Mouse (Mus musculus): ENCODE results near the gene Map2k5. TPM values are rescaled to one million over a fixed set of nuclear protein-coding genes. Genes with fewer than 3 reads are reported as not detected.

Map2k5 gene
- total RNA-seq, 2 experiments from 2014 or later: 35.3 to 36.2 TPM

DNA sequence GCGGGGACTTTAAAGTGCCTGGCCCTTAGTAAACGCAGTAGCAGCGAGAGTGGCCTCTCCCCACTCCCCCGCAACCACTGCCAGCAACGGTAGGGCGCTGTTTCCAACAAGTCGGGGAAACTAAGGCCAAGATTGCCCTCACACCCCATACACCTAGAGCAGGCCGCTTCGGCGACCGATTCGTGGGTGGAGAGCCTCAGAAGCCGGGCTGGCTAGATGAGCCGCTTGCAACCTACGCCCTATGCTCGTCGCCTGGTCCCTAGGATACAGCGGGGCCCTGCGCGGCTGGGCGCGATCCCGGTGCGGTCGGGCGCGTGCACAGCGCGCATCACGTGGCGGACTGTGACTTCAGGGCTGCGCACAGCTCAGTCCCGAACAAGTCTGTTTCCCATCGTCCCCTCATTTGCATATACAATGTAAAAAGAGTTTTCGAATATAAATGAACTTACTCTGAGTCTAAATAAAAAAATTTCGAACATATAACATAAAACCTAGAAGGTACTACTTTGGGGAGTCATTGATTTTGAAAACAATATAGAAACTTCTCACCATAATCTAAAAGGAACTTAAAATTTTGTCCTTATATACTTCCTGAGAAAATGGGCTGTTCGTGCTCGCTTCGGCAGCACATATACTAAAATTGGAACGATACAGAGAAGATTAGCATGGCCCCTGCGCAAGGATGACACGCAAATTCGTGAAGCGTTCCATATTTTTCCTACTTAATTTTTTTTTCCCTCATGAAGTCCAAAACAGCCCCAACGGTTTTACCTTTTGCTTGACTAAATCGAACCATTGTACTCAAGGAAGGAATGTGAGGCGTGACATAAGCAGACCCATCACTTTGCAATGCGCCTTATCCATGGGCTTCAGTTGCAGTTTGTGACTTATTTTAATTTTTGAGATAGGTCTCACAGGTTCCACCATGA lies 244.8 kb downstream of the Map2k5 start:
- peak; percentile 93 to 95 for DNase-seq (ENCODE audit: low spot score in 2 of 2)

DNA sequence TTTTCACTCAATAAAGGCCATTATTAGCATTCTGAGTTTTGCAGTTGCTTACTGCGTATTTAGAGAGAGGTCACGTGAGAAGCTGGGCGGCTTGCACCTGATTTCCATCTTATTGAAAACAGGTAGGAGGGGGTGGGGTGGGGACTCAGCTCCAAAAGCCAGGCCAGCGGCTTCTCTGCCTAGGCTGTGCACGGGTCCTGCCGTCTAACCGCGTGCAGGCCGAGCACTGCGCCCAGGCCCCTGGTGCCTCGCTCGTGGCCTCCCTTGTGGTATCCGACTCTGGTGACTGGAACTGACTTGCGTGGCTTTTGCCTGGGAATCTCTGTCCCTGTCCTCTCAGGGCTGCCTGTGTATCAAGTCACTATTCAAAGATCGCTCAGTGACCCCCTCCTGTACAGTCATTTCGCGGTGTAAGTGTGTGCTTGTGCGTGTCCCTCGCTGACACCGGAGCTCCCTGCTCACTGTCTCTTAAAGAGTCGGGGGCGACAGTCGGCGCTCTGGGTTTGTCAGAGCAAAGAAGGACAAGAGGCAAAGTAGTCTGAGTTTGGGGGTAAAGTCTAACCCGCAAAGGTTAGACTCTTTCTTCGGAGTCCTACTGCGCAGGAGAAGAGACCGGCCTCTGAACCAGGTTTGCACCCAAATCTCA lies 245.6 kb downstream of the Map2k5 start:
- DNase-seq (ENCODE audit: low spot score in 2 of 2): peak in 1 of 2 experiments; percentile 37

DNA sequence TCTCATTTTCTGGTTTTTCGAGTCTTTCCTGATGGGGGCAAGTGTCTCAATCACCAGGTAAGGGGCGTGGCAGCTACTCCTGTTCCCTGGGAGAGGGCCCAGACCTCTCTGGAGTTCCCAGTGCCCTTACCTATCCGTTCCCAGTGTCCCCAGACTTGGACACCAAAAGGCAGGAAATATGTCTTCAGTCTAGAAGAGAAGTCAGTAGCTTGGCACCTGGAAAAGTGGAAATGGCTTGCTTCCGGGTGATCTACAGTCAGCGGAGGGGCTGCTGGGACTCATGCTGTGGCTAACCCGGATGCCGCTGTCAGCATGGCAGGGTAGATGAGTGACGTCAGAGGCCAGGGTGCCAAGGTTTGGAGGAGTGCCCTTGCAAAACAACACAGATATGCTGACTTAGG lies 248.1 kb downstream of the Map2k5 start:
- no peak for DNase-seq (ENCODE audit: low spot score in 2 of 2)

DNA sequence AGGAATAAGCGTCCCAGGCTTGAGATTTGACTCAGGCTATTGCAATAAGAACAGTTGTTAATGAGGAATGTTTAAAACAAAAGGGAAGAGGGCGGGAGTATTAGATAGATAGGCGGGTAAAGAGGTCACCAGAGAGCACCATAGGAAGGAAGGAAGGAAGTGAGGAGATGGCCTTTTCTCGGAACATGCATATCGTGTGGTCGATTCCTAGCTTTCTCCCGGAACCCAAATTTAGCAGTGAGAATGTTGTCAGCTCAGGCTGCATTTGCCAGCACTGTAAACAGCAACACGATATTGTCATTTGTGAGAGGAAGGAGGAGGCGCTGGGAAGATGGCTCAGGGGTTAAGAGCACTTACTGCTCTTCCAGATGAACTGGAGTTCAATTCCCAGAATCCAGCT lies 253.2 kb downstream of the Map2k5 start:
- no peak for DNase-seq (ENCODE audit: low spot score in 2 of 2)

DNA sequence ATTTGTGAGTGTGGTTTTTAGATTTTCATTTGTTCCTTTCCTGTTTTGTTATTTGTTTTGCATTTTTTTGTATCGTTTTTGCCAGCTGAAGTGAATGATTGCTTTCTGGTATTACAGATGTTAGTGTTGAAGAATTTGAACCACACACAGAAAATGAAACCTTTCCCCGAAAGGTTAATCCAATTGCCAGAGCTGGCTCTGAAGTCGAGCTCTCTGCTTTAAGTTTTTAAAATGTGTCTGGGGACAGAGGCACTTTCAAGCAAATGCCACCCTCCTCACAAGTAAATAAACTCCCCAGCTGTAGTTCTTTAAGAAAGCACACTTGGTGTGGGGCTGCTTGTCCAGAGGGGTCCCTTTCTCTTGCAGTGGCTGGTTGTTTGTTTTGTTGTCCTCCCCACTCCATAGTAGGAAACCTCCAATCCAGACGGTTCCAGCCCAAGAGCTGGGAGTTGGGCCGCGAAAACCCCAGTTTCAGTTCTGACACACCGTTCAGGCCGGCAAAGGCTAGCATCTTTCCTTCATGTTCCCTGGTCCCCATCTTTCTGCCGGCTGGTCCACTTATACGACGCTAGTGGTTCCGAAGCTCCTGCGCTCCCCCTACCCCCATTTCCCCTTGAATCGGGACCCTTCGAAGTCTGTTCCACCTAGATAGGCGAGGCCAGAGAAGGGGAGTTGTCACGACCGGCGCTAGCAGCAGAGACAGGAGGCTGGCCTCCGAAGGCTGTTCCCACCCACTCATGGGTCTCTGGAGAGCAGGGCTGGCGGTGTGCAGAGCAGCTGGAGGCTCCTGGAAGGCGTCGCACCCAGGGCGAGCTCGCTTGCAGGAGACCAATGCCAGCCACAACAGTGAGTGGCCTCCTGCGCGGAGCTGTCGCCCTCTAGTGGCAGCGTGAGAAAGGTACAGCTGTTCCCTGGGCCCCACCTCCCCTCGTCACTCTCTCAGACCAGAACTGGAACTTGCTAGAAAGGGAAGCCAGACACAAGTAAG lies 254.0 kb downstream of the Map2k5 start:
- DNase-seq (ENCODE audit: low spot score in 2 of 2): peak; percentile 89 to 90

DNA sequence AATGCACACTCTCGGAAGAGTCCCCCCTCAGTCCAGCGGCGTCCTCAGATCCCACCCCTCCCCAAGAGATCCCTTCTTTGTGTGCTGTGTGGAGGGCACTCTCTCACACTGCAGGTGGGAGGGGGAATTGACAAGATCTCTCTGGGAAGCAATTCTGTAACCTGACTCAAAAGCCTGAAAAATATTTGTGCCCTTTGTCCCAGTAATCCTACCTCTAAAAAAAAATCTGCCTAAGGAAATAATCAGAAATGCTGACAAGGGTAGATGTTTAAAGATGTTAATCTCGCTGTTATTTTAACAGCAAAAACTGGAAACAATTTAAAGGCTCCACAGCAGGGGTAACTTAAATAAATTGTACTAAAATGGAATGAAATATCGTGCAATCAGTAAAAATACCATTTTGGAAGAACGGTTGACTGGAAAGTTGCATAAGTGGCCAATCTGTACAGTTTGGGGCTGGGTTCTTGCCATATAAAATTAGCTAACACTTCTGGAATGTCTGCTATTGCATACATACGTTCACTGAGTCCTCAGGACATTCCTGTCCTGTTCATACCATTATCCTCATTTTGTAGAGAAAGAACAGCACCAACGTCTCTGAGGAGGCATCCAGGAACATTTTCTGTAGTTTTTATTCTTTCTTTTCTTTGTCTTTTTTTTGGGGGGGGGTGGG lies 255.4 kb downstream of the Map2k5 start:
- no peak for DNase-seq (ENCODE audit: low spot score in 2 of 2)

DNA sequence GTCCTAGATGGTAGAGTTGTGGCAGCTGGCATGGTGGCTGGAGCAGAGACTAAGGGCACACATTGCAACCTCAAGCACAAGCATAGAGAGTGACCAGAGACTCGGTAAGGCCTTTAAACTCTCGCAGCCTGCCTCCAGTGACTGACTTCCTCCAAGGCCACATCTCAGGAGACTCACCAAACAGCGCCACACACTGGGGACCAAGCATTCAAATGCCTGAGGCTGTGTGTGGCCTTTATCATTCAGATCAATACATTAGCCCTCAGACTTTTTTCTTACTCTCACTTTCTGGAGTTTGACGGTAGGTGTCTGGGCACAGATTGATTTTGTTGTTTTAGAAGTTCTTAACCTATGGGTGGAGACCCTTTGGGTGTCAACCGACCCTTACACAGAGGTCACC lies 259.3 kb downstream of the Map2k5 start:
- no peak for DNase-seq (ENCODE audit: low spot score in 2 of 2)

Other genes starting within 250 kb of the Map2k5 start
- under 1 TPM; 0.09 to 0.57 TPM for gene Skor1, start 228.9 kb downstream of the Map2k5 start, total RNA-seq (2021)
- gene 2300009A05Rik, start 21.3 kb upstream of the Map2k5 start, total RNA-seq (2021): 10 to 100 TPM; 32.9 to 37.8 TPM
- gene Iqch, start 224.6 kb upstream of the Map2k5 start, total RNA-seq (2021): under 1 TPM; 0.14 to 0.16 TPM
- 10 to 100 TPM; 47.8 to 58.7 TPM for gene Aagab, start 224.8 kb upstream of the Map2k5 start, total RNA-seq (2021)